Mouse (Mus musculus) E14TG2a.4 (cell line): ENCODE measurements around the gene Ly75.

Experiments used
- CTCF ChIP-seq: conservative IDR thresholded peaks from 2 replicates; pipeline ENCODE4 v1.5.1; 2014; ENCODE audit warnings: low read length
- NANOG ChIP-seq: IDR thresholded peaks from 2 replicates; pipeline ENCODE4 v1.6.1; 2014; ENCODE audit warnings: borderline replicate concordance, low read length, mixed read lengths

GRCm38 (mm10) chr2:60260621-60261350 is 122.3 kb downstream of the Ly75 start:
- TF ChIP-seq CTCF (no peak), NANOG (no peak)
